Mouse (Mus musculus) embryonic stem cell, embryonic (primary cell): ENCODE measurements around the gene Shcbp1l.
"Not testable (repeated sequence)": the region's sequence is repeated elsewhere in the genome, so short reads cannot be mapped to it uniquely, and the experiment has no call there.

Experiments
- CTCF ChIA-PET, 4 experiments: fragments of 300-600 bp in 2 of 4; fragments of 350-600 bp in 2 of 4; sonication (Branson Sonifier 250); formaldehyde crosslinking; loops; one replicate each; lab custom pipeline; 2022; ENCODE audit warnings: inconsistent platforms in 2 of 4; lab: Charles Lee
- POLR2A ChIA-PET, 4 experiments: fragments of 300-600 bp in 2 of 4; fragments of 350-600 bp in 2 of 4; sonication (Branson Sonifier 250); formaldehyde crosslinking; loops; one replicate each; lab custom pipeline; 2022; ENCODE audit warnings: antibody characterized with exemption in 4 of 4, inconsistent platforms in 1 of 4; lab: Charles Lee

Gene Shcbp1l

GRCm38 (mm10) chr1:153424770-153425584, at the start of gene Shcbp1l:
Gene Shcbp1l (plus strand): TSS chr1:153425162.
- ChIA-PET POLR2A (interaction anchor here (0.5 to 4.6 kb wide), 48 partner anchors 10 to 635 kb away, joined by 3 to 77 read pairs (median 4); partner anchors contain the start of gene Dhx9 (in 2 of the 4)), CTCF (interaction anchor here (0.6 to 1.9 kb wide), 12 partner anchors 10 to 657 kb away, joined by 3 to 7 read pairs (median 4); no protein-coding TSS in a partner anchor)

- CTCF ChIA-PET, result interaction anchor here in 2 of 4 experiments (0.5 to 1.2 kb wide), 4 partner anchors 8 to 501 kb away, joined by 3 to 4 read pairs (median 4); no protein-coding TSS in a partner anchor
- POLR2A ChIA-PET, result interaction anchor here (0.5 to 3.2 kb wide), 40 partner anchors 9 to 586 kb away, joined by 3 to 21 read pairs (median 4); partner anchors contain the start of gene Lamc1 (in 3 of the 4)
Measured at GRCm38 (mm10) chr1:153376446-153376845, 48.5 kb upstream of the Shcbp1l start.

- POLR2A ChIA-PET, result interaction anchor here in 3 of 4 experiments (0.5 to 2.0 kb wide), 10 partner anchors 8 to 463 kb away, joined by 3 to 7 read pairs (median 4); no protein-coding TSS in a partner anchor
Measured at GRCm38 (mm10) chr1:153378587-153378986, 46.4 kb upstream of the Shcbp1l start.

GRCm38 (mm10) chr1:153379832-153380231, 45.1 kb upstream of the Shcbp1l start:
- ChIA-PET CTCF (no interaction called here), POLR2A (interaction anchor here in 1 of 4 experiments (0.6 kb wide), 1 partner anchor 48 kb away, joined by 4 read pairs; no protein-coding TSS in a partner anchor)

More at GRCm38 (mm10) chr1:153378587-153378986, 46.4 kb upstream of the Shcbp1l start:
- CTCF ChIA-PET, result interaction anchor here in 1 of 4 experiments (1.5 kb wide), 1 partner anchor 8 kb away, joined by 3 read pairs; no protein-coding TSS in a partner anchor

GRCm38 (mm10) chr1:153380746-153381282, 44.1 kb upstream of the Shcbp1l start:
- POLR2A ChIA-PET, result interaction anchor here in 3 of 4 experiments (0.6 to 1.3 kb wide), 5 partner anchors 10 to 271 kb away, joined by 3 to 4 read pairs (median 3); no protein-coding TSS in a partner anchor

GRCm38 (mm10) chr1:153385081-153385480, 39.9 kb upstream of the Shcbp1l start:
- POLR2A ChIA-PET, result interaction anchor here in 3 of 4 experiments (0.5 to 2.8 kb wide), 19 partner anchors 8 to 292 kb away, joined by 3 to 34 read pairs (median 5); no protein-coding TSS in a partner anchor

More at GRCm38 (mm10) chr1:153380746-153381282, 44.1 kb upstream of the Shcbp1l start:
- CTCF ChIA-PET, result interaction anchor here in 1 of 4 experiments (1.0 kb wide), 1 partner anchor 590 kb away, joined by 3 read pairs; no protein-coding TSS in a partner anchor

GRCm38 (mm10) chr1:153385661-153386060, 39.3 kb upstream of the Shcbp1l start:
- CTCF ChIA-PET, result interaction anchor here (0.6 to 3.3 kb wide), 22 partner anchors 16 to 807 kb away, joined by 3 to 31 read pairs (median 5); partner anchors contain the start of genes Arpc5 (in 1 of the 4), Lamc1 (in 1 of the 4) and Rgl1 (in 1 of the 4)
- POLR2A ChIA-PET, result interaction anchor here (0.5 to 2.8 kb wide), 37 partner anchors 9 to 294 kb away, joined by 3 to 34 read pairs (median 4); partner anchors contain the start of gene Lamc1 (in 3 of the 4)

More at GRCm38 (mm10) chr1:153385081-153385480, 39.9 kb upstream of the Shcbp1l start:
- CTCF ChIA-PET, result interaction anchor here (0.5 to 3.3 kb wide), 15 partner anchors 9 to 1146 kb away, joined by 3 to 31 read pairs (median 5); partner anchors contain the start of genes Dhx9 (in 1 of the 4) and Lamc1 (in 1 of the 4)

GRCm38 (mm10) chr1:153386271-153387069, 38.5 kb upstream of the Shcbp1l start:
- ChIA-PET CTCF (interaction anchor here (0.6 to 3.3 kb wide), 44 partner anchors 8 to 861 kb away, joined by 3 to 31 read pairs (median 4); partner anchors contain the start of genes Lamc1 (in 2 of the 4), Arpc5 (in 1 of the 4) and Rgl1 (in 1 of the 4)), POLR2A (interaction anchor here (0.6 to 2.8 kb wide), 65 partner anchors 8 to 1000 kb away, joined by 3 to 34 read pairs (median 4); partner anchors contain the start of genes Lamc1 (in 2 of the 4) and Tsen15 (in 1 of the 4))

- POLR2A ChIA-PET, result interaction anchor here in 1 of 4 experiments (1.4 to 3.6 kb wide), 3 partner anchors 9 to 18 kb away, joined by 3 to 12 read pairs (median 5); no protein-coding TSS in a partner anchor
- CTCF ChIA-PET, result not testable (repeated sequence)
Measured at GRCm38 (mm10) chr1:153395706-153396105, 29.3 kb upstream of the Shcbp1l start.

- ChIA-PET CTCF (interaction anchor here in 3 of 4 experiments (0.6 to 2.8 kb wide), 9 partner anchors 15 to 612 kb away, joined by 3 to 27 read pairs (median 4); partner anchors contain the start of gene Shcbp1l (in 1 of the 3)), POLR2A (interaction anchor here in 3 of 4 experiments (0.7 to 5.5 kb wide), 7 partner anchors 13 to 611 kb away, joined by 3 to 34 read pairs (median 3); partner anchors contain the start of gene Shcbp1l (in 1 of the 3))
Measured at GRCm38 (mm10) chr1:153401765-153402164, 23.2 kb upstream of the Shcbp1l start.

- POLR2A ChIA-PET, result interaction anchor here in 2 of 4 experiments (0.6 to 2.3 kb wide), 10 partner anchors 11 to 420 kb away, joined by 3 to 15 read pairs (median 4); partner anchors contain the start of gene Shcbp1l (in 2 of the 2)
- CTCF ChIA-PET, result not testable (repeated sequence)
Measured at GRCm38 (mm10) chr1:153407641-153408040, 17.3 kb upstream of the Shcbp1l start.

GRCm38 (mm10) chr1:153408296-153408695, 16.7 kb upstream of the Shcbp1l start:
- CTCF ChIA-PET, result not testable (repeated sequence)
- POLR2A ChIA-PET, result interaction anchor here in 2 of 4 experiments (0.6 to 2.3 kb wide), 10 partner anchors 11 to 420 kb away, joined by 3 to 15 read pairs (median 4); partner anchors contain the start of gene Shcbp1l (in 2 of the 2)

- CTCF ChIA-PET, result not testable (repeated sequence)
- POLR2A ChIA-PET, result interaction anchor here in 1 of 4 experiments (0.7 kb wide), 1 partner anchor 136 kb away, joined by 3 read pairs; no protein-coding TSS in a partner anchor
Measured at GRCm38 (mm10) chr1:153410915-153411314, 14.0 kb upstream of the Shcbp1l start.

GRCm38 (mm10) chr1:153411723-153412122, 13.2 kb upstream of the Shcbp1l start:
- POLR2A ChIA-PET, result no interaction called here
- CTCF ChIA-PET, result no interaction called here

- CTCF ChIA-PET, result not testable (repeated sequence)
- POLR2A ChIA-PET, result interaction anchor here in 3 of 4 experiments (0.6 to 3.2 kb wide), 5 partner anchors 11 to 321 kb away, joined by 3 to 19 read pairs (median 8); no protein-coding TSS in a partner anchor
Measured at GRCm38 (mm10) chr1:153412663-153413396, 12.1 kb upstream of the Shcbp1l start.
